Mouse (Mus musculus): Measurements from ENCODE around the gene Med1. TPM values are rescaled to one million over a fixed set of nuclear protein-coding genes. Genes with fewer than 3 reads are reported as not detected.

Med1 gene
- total and polyA plus RNA-seq, 3 experiments: 16.6 to 168 (median 44.2) TPM

DNA sequence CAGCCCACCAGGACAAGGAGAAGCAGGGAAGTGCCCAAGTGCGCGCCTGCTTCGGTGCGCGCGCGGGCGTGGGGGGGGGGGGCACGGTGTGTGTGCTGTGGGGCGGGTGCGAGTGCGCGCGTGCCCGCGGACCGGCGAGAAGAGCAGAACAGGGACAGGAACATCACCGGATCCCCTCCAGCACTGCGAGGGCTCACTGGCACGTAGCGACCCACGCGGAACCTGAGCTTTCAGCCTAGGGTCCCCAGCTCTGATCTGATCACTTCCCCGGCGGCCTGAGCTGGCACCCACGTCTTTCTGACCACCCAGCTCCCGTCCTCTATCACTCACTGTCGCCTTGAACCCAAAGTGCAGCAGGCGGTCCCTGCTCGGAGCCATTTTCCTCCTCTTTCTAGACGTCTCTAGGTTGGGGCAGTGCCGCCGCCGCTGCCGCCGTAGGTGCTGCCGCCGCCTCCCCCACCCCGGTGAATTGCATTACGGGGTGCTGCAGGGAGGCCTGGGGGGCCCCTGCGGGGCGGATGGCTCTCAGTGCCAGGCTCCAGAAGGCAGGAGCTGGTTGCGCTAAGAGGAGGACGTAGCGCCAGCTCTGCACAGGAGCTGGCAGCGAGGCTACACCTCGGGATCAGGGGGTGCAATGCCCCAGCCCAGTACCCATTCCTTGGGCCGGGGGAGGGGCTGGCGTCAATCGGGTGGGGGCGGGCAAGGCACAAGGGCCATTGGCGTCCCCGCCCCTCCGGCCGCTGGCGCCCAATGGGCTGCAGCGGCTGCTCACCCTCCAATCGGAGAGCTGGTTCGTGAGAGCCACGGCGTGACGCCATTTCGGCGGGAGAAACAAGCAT lies 43.1 kb downstream of the Med1 start, which contains the start of gene Fbxl20:
Gene Fbxl20, minus strand, starts transcription at position 618 of the 839 bp plus-strand sequence.
- TF ChIP-seq GATA2 (IDR thresholded peaks at IDR 0.05; ENCODE audit: borderline replicate concordance, low read depth, low read length) (no peak), GATA1 (IDR thresholded peaks at IDR 0.05; ENCODE audit: borderline replicate concordance, low read length) (no peak), TAL1 (conservative IDR thresholded peaks at IDR 0.05; ENCODE audit: low read depth, low read length) (no peak), POLR2AphosphoS5 (IDR thresholded peaks at IDR 0.05; ENCODE audit: insufficient replicate concordance, low read depth, low read length) (no peak)
- Histone ChIP-seq H3K4me3 (ENCODE audit: low read depth, low read length) (peak within 1 kb of the TSS; percentile 95), H3K4me1 (ENCODE audit: insufficient read depth, low read depth, low read length) (peaks cover 31% of the 10 kb centered on the region), H3K36me3 (replicated peaks) (peaks cover 30% of the 10 kb centered on the region), H3K9me3 (replicated peaks) (no peaks in the 10 kb centered on the region), H3K27me3 (ENCODE audit: insufficient read depth, low read length) (no peaks in the 10 kb centered on the region)
- ATAC-seq (ENCODE audit: extremely low read depth, insufficient number of reproducible peaks, low FRiP score, poor library complexity, severe bottlenecking) (peak; percentile 84), DNase-seq (ENCODE audit: low spot score) (peak; percentile 93)

DNA sequence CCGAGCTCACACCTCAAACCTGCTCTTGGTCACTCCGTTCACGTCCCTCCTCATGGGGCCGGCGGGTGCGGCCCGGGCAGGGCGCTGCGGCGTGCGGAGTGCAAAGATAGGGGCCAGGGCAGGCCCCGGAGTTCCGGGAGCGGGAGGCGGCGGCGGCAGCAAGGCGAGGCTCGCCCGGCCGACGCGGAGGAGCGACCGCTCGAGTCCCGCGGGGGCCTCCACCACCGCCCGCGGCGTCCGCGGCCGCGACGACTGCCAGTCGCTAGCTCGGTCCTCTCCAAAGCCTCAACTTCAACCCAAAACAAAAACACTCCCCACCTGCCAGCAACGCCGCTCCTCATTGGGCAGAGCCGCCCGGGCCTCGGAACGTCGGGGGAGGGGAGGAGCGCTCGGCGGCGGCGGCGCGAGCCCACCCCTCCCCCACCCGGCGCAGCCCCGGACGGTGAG lies 43.8 kb downstream of the Med1 start:
- Histone ChIP-seq H3K4me3 (ENCODE audit: low read depth, low read length) (peak overlapping the region; percentile 95), H3K36me3 (replicated peaks) (peaks cover 28% of the 10 kb centered on the region), H3K4me1 (ENCODE audit: insufficient read depth, low read depth, low read length) (peaks cover 35% of the 10 kb centered on the region), H3K9me3 (replicated peaks) (no peaks in the 10 kb centered on the region), H3K27me3 (ENCODE audit: insufficient read depth, low read length) (no peaks in the 10 kb centered on the region)
- ATAC-seq (ENCODE audit: extremely low read depth, insufficient number of reproducible peaks, low FRiP score, poor library complexity, severe bottlenecking) (peak; percentile 58), DNase-seq (ENCODE audit: low spot score) (peak; percentile 98)
- TF ChIP-seq CTCF (IDR thresholded peaks at IDR 0.05; ENCODE audit: low read depth, low read length): no peak
- no peak for TF ChIP-seq POLR2AphosphoS5 (IDR thresholded peaks at IDR 0.05; ENCODE audit: insufficient replicate concordance, low read depth, low read length)
- TF ChIP-seq TAL1 (conservative IDR thresholded peaks at IDR 0.05; ENCODE audit: low read depth, low read length): no peak
- no peak for TF ChIP-seq GATA1 (IDR thresholded peaks at IDR 0.05; ENCODE audit: borderline replicate concordance, low read length)
- no peak for TF ChIP-seq GATA2 (IDR thresholded peaks at IDR 0.05; ENCODE audit: borderline replicate concordance, low read depth, low read length)

- Histone ChIP-seq H3K4me1 (ENCODE audit: insufficient read depth, low read depth, low read length) (peaks cover 35% of the 10 kb centered on the region), H3K4me3 (ENCODE audit: low read depth, low read length) (peak overlapping the region; percentile 95), H3K36me3 (replicated peaks) (peaks cover 27% of the 10 kb centered on the region), H3K9me3 (replicated peaks) (no peaks in the 10 kb centered on the region), H3K27me3 (ENCODE audit: insufficient read depth, low read length) (no peaks in the 10 kb centered on the region)
- ATAC-seq (ENCODE audit: extremely low read depth, insufficient number of reproducible peaks, low FRiP score, poor library complexity, severe bottlenecking) (peak; percentile 22; the same call in 1 of the 2 replicates), DNase-seq (ENCODE audit: low spot score) (peak; percentile 58)
- no peak for TF ChIP-seq POLR2AphosphoS5 (IDR thresholded peaks at IDR 0.05; ENCODE audit: insufficient replicate concordance, low read depth, low read length)
- no peak for TF ChIP-seq GATA2 (IDR thresholded peaks at IDR 0.05; ENCODE audit: borderline replicate concordance, low read depth, low read length)
- no peak for TF ChIP-seq GATA1 (IDR thresholded peaks at IDR 0.05; ENCODE audit: borderline replicate concordance, low read length)
- no peak for TF ChIP-seq CTCF (IDR thresholded peaks at IDR 0.05; ENCODE audit: low read depth, low read length)
- TF ChIP-seq TAL1 (conservative IDR thresholded peaks at IDR 0.05; ENCODE audit: low read depth, low read length): no peak
Measured at GRCm38 (mm10) chr11:98148551-98149301, 44.4 kb downstream of the Med1 start.

- no peaks in the 10 kb centered on the region for H3K27me3 ChIP-seq (ENCODE audit: insufficient read depth, low read length)
- DNase-seq (ENCODE audit: low spot score): no peak
- peak overlapping the region; percentile 28; the same call in 1 of the 2 replicates for H3K4me3 ChIP-seq (ENCODE audit: low read depth, low read length)
- H3K36me3 ChIP-seq (replicated peaks): peaks cover 39% of the 10 kb centered on the region
- no peaks in the 10 kb centered on the region for H3K9me3 ChIP-seq (replicated peaks)
- TF ChIP-seq GATA1 (IDR thresholded peaks at IDR 0.05; ENCODE audit: borderline replicate concordance, low read length): no peak
- no peak for TF ChIP-seq GATA2 (IDR thresholded peaks at IDR 0.05; ENCODE audit: borderline replicate concordance, low read depth, low read length)
- TF ChIP-seq TAL1 (conservative IDR thresholded peaks at IDR 0.05; ENCODE audit: low read depth, low read length): no peak
- TF ChIP-seq CTCF (IDR thresholded peaks at IDR 0.05; ENCODE audit: low read depth, low read length): no peak
- no peak for TF ChIP-seq POLR2AphosphoS5 (IDR thresholded peaks at IDR 0.05; ENCODE audit: insufficient replicate concordance, low read depth, low read length)
- ATAC-seq (ENCODE audit: extremely low read depth, insufficient number of reproducible peaks, low FRiP score, poor library complexity, severe bottlenecking): no peak
- H3K4me1 ChIP-seq (ENCODE audit: insufficient read depth, low read depth, low read length): peaks cover 35% of the 10 kb centered on the region
Measured at GRCm38 (mm10) chr11:98145856-98146255, 47.2 kb downstream of the Med1 start.

DNA sequence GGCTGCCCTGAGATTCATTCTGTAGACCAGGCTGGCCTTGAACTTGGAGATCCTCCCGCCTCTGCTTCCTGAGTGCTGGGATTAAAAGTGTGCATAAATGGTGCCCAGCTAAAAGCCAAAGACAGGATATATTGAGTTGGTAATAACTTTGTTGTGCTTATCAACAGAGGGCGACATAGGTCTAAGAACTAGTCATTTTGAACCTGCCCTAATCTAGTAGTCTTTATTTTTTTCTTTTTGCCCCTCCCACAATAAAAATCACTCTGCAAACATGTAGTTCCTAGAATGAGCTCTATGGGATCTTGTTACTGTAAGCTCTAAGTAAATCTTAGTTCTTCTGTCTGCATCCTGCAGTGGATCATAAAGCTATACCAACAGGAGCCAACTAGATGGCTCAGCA lies 50.5 kb downstream of the Med1 start:
- H3K36me3 ChIP-seq (replicated peaks): peaks cover 62% of the 10 kb centered on the region
- peaks cover 34% of the 10 kb centered on the region for H3K4me1 ChIP-seq (ENCODE audit: insufficient read depth, low read depth, low read length)
- H3K4me3 ChIP-seq (ENCODE audit: low read depth, low read length): no peak overlapping the region
- no peak for TF ChIP-seq TAL1 (conservative IDR thresholded peaks at IDR 0.05; ENCODE audit: low read depth, low read length)
- no peaks in the 10 kb centered on the region for H3K9me3 ChIP-seq (replicated peaks)
- ATAC-seq (ENCODE audit: extremely low read depth, insufficient number of reproducible peaks, low FRiP score, poor library complexity, severe bottlenecking) (no peak), DNase-seq (ENCODE audit: low spot score) (no peak)
- no peaks in the 10 kb centered on the region for H3K27me3 ChIP-seq (ENCODE audit: insufficient read depth, low read length)

DNA sequence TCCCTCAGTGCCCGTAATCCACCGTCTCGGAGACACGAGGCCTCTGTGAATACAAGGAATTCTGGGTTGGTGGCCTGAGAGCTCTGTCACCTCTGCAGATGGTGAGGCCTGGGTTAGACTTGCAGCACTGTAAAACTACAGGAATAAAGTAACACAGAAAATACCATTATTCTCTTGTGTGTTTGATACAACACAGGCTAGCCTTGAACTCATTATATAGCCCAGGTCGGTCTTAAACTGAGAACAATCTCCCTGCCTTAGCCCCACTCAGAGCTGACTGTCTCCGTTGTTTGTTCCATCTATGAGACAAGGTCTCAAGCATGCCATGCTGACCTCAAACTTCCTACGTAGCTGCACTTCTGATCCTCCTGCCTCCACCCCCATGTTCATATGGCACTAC lies 54.2 kb downstream of the Med1 start:
- Histone ChIP-seq H3K4me3 (ENCODE audit: low read depth, low read length) (no peak overlapping the region), H3K27me3 (ENCODE audit: insufficient read depth, low read length) (no peaks in the 10 kb centered on the region), H3K9me3 (replicated peaks) (no peaks in the 10 kb centered on the region), H3K36me3 (replicated peaks) (peaks cover 62% of the 10 kb centered on the region), H3K4me1 (ENCODE audit: insufficient read depth, low read depth, low read length) (peaks cover 7% of the 10 kb centered on the region)
- TF ChIP-seq CTCF (IDR thresholded peaks at IDR 0.05; ENCODE audit: low read depth, low read length) (no peak), GATA2 (IDR thresholded peaks at IDR 0.05; ENCODE audit: borderline replicate concordance, low read depth, low read length) (no peak), TAL1 (conservative IDR thresholded peaks at IDR 0.05; ENCODE audit: low read depth, low read length) (no peak), GATA1 (IDR thresholded peaks at IDR 0.05; ENCODE audit: borderline replicate concordance, low read length) (no peak)
- DNase-seq (ENCODE audit: low spot score): no peak
- no peak for ATAC-seq (ENCODE audit: extremely low read depth, insufficient number of reproducible peaks, low FRiP score, poor library complexity, severe bottlenecking)

Data from G1E (cell line).